Mouse (Mus musculus) kidney, adult 8-10 months (tissue): ENCODE measurements around the gene Sox5.

Source experiments
- DNase-seq, 2 experiments: peaks; one replicate each; pipeline ENCODE4 v3.0.0; 2022

Gene Sox5

DNA sequence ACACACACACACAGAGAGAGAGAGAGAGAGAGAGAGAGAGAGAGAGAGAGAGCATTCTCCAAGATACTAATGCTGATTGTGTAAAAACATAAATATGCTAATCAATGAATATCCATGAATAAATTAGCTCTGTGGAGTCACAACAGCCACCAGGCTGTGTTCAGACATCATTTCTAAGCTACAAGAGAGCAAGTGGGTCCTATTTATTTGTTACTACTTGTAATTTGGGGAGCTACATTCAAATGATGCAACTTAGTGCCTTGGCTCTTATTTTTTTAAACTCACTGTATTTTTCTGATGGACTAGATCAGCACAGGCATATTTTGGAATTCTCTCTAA, 877.1 kb downstream of the Sox5 start:
- no peak for DNase-seq

DNA sequence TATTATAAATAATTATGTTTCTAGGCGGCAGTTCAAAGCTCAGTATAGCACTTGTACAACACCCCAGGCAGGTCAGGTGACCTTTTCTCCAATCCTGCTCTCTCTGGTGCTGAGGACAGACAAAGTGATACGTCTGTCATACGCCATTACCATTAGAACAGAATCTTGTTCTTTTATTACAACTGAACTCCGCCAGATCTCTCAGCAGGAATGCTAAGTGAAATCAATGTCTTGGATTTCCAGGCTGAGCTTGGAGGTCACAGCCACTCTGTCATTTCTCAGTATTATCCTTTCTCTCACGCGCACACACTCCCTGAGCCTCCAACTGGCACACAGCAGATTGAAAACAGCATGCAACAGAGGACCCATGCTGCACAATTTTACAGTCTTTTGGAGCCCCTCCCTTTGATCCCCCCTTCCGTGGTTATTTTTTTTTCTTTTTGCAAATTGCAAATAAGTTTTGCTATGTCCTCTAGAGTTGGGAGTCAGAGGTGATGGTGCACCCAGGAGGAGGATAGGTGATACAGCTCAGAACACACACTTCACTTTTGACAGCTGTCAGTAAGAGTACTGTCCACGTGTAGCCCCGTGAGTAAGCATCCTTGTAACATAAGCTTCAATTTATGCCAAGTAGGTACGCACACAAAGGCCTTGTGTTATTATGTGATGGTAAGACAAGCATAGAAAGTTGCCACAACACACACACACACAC, 877.6 kb downstream of the Sox5 start:
- no peak for DNase-seq

DNA sequence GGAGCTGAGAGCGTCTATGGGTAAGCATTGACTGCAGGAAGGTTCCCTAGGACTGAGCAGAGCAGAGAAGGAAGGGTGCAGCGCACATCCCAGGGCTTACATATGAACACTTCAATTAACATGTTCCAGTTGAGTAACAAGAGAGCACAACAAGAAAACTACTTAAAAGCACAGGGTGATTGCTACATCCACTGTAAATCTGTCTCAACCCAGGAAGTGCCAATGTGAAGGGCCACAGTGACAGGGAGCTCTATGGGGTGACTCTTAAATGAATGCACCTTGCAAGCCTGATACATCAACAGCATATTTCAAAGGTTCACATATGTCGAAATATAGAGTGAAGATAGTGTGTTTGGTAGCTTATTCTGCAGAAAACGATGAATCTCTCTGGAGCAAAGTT, 880.9 kb downstream of the Sox5 start:
- DNase-seq = no peak

DNA sequence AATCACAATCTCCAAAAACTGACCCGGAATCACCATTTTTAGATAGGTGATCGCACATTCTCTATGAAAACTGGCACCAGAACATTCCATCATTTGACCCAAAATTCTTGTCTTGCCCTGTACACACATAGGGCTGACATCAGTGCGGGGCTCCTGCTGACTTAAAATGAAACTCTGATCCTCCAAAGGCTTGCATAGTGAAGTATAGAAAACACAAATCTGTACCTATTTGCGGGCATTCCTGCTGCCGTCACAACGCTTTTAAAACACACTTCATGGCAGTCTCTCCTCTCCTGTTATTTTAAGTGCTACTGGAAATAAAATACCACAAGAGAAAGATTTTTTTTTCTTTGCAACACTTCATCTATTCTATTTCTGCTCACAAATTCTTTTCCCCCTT, 886.7 kb downstream of the Sox5 start:
- no peak for DNase-seq

DNA sequence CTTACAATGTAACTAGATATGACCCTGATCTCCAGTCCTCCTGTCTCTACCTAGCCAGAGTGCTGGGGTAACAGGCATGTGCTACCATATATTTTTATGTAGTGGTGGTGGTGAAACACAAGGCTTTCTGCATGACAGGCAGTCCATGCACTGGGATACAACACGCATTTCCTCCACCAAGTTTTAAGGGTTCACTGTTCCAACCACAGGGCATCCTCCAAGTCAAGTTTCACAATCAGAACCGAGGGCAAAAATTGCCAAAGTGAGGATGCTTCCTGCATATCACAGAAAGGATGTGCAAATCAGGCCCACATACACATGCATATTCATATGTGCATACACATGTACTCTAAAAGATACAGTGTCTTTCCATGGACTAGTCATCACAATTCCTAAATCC, 888.9 kb downstream of the Sox5 start:
- DNase-seq = no peak

DNA sequence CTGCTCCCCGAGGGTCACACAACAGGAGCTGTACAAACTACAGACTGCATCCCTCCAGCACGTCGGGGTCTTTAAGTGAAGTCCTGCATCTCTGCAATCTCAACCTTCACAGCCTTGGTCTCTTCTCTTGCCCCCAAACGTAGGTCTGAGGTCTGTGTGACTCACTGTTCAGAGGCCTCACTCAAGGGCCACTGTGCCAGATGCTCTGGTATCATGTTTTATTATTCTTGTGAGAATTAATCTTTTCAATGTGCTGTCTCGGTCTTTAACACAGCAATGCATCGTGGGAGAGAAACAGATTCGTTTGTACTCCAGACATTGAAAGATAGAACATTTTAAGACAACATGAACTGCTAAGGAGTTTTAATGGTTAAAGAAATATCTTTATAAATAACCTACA, 893.2 kb downstream of the Sox5 start:
- no peak for DNase-seq

DNA sequence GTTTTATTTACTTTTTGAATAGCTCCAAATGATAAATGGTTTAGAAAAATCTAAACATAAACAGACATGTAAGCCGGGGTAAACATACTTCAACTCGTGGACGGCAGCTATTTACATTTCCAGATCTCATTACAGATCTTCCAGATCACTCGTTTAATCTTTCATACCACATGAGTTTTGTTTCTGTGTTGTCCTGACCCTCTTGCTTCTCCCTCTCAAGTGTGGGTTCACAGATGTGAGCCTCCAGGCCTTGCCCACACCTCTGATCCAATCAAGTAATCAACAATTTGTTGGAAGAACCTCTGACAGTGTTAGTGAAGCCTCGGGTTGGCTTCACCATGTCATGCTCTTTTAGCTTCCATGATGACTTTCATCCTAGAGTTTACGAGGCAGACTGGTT, 903.3 kb downstream of the Sox5 start:
- DNase-seq = no peak

DNA sequence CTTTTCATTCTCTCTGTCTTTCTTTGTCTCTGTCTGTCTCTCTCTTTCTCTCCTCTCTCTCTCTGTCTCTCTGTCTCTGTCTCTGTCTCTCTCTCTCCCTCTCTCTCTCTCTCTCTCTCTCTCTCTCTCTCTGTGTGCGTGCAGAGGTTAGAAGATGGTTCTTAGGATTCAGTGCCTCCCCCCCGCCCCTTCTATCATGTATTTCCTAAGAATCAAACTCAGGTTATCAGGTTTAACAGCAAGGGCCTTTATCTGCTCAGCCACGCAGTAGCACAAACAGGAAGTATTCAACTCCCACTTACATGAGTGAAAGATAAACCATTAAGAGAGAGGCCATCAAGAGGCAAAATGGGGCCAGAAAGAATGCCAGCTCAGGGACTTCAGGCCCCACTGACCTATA, 913.0 kb downstream of the Sox5 start:
- no peak for DNase-seq

DNA sequence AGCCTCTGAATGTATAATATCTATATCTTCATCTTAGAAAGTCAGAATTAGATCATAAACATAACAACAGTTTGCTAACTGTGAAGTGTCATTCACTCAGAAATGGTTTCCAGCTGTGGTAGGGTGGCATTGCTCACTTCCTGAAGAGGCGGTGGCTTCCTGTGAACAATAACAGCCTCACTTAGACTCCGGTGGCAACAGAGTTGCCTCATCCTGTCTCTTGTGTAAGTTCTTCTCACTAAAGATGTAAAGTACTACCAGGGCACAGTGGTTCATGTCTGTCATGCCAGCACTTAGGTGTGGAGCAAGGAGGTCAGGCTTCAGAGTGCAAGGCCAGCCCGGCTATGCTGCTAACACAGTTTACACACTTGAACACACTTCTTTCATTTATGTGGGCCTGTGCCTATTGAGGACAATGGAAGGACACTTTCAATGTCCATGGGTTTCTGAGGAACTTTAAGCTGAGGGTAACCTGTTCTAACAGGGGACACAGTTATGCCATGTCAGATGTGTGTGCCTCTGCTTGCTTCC, 913.6 kb downstream of the Sox5 start:
- no peak for DNase-seq

DNA sequence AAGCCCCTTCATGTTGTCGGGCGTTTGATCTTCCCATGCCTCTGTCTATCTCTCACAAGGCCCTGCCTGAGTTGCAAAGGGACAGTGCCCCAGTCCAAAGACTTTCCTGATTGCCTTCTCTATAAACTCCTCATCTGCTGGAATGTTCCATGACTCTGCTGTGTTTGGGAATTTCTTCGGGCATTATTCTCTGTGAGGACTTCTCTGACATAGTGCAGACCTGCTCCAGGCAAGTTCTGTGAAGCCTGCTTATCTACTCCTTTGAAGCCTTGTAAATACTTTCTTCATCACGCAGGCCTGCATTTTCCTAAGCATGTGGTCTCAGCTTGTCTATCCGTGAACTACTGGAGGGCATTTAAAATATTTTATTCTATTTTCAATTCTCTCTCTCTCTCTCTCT, 914.7 kb downstream of the Sox5 start:
- no peak for DNase-seq

DNA sequence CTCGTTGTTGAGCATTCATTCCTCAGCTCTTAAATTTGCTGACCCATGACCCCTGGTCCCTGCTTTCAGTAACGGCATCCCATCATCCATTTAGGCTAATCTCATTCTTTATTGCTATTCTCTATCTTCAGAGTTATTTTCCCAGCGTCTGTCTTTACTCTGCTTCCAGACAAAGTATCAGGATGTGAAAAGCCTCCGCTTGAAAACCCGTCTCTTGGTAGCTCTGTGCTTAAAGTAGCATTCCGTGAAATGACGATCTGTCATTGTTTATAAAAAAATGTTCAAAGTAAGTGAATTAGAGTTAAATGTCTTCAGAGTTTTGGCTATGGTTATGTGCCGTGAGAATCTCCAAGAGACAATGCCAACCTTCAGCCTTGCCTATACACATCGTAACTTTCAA, 915.2 kb downstream of the Sox5 start:
- no peak for DNase-seq

DNA sequence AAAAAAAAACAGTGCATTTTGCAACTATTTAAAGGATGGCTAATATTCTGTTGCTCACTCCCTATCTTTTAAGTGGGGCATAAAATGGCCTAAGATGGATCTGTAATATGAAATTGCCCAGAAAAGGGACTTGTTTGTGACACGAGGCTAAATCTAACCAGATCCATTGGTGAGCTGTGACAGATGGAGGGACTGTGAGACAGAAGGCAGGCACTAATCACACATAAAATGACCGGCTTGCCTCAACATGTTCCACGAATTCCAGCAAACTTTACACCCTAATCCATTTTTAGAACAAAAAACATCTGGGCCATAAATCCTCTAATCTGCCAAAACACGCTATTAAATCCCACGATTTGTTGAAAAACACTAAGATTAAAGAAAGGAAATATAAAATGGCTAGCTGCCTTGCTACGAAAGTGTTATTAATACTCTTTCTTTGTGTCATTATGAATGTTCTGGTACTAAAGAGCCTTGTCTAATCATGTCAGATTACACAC, 919.1 kb downstream of the Sox5 start:
- DNase-seq = no peak

DNA sequence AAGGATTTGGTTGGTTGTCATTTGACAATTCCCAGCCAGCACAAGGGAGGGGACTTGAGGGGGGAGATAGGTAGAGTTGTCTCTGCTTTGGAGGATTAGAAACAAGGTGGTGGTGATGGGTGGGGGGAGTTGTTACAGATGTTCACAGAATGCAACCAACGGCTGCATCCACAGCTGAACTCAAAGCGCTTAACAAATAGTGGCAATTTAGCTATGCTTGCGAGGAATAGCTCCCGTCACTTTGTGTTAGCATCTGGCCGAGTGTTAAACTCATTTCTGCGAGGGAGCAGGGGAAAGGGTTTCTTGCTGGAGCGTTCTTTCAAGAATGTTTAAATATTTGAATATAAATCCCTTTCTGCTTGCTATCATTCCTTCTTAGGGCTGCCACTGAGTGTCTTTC, 921.7 kb downstream of the Sox5 start:
- no peak for DNase-seq

DNA sequence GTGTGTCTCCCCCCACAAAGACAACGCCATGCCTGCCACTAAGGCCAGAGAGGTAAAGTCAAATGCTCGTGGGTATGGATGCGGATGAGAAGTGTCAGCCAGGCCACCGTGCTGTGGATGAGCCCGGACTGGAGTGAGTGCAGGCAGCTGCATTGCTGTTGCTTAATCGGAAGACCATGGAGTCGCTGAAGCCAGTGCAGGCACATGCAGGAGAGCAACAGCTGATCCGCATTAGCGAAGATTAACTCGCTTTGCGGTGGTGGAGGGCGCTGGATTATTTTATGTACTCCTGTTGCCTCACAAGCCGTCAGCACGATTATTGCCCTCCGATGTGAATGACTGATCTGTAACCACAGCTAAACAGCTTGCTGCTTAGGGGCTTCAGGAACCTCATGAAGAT, 922.2 kb downstream of the Sox5 start:
- no peak for DNase-seq

DNA sequence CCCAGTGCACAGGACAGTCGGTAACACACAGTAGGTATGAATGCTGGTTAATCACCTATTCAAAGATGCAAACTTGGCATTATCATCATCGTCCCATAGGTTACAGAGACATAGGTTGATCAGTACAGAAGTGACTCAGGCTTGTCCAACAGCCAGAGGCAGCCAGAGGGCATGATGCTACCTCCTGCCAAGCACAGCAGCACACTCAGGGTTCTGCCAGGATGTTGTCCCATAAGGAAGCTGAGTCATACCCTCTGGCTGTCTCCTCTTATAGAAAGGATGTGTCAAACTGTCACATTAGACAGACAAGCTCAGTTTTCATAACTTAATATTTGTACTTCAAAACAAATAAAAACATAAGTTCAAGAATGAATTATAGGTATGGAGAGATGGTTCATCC, 923.2 kb downstream of the Sox5 start:
- DNase-seq = no peak

DNA sequence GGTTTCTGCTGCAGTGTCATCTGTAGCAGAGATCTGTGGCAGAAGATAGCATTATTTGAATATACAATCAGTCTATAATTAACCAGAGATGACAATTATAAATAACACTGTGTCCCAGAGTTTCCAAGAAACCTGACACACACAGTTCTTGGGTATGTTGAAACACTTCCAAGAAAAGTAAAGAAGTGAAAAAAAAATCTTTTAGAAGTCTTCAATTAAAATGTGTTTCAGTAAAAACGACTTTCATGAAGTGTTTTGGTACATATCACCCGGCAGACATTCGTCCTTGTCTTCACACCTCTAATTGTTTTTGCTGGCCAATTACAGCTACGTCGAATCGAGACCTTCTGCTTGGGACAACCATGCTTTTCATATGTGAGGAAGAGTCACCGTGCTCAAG, 924.4 kb downstream of the Sox5 start:
- no peak for DNase-seq

DNA sequence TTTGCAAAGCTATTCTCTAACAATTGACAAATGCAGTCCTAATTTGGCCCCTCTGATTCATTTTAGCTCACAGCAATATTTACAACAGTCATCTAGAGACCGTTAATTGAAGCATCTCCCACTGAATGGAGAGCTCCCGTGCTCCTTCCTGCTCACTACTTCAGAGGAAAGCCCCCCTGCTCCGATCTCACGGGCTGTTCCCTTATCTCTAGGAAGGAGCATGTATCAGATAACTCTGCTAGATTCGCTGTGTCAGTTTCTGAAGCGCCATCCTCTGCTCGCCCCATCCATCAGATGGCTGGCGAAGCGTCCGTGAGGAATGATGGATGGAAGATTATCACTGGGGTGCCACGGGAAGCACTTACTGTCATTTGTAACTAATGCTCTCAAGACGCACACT, 926.4 kb downstream of the Sox5 start:
- DNase-seq = no peak

DNA sequence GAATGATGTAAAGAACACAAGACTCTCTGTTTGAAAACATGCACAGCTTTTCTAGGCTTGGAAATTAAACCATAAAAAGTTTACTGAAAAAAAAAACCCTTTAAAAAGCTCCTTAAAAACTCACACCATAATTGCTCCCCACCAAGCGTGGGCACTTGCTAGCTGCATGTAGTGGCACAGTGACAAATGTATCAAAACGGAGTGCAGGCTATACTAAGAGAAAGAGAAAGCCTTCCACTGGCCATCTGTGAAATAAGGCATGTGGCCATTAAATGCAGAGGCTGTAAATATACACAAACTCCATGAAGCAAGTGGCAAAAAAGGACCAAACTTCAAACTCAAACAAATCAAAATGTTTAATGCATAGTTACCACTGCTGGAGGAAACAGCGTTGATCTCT, 927.7 kb downstream of the Sox5 start:
- DNase-seq = no peak

DNA sequence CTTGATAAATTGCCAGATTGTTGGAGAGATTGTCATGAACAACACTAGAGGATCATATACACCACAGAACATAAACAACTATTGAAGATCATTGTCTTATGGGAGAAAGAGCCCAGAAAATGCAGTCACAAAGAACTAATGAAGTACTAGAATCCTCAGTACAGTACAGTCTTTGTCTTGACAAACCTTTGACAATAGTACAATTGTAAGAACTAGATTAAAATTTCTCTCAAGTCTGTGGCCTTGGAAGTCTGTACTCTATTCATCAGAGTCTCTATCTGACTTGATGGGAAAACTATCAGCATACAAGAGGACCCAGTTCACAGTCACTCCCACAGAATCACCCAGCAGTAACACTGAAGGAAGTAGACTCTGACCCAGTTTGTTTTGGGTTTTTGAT, 936.0 kb downstream of the Sox5 start:
- no peak for DNase-seq

DNA sequence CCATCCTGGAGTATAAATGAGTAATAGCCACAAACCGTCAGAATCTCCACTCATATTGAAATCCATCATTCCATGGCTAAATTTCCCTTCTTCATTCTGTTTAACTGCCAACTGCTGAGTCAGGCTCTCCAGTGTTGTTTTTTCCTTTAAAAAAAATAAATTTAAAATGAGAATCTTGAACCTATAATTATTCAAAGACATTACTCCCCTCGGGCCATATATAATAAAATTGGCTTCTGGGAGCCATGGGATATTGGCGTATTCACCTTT, 937.1 kb downstream of the Sox5 start:
- no peak for DNase-seq

DNA sequence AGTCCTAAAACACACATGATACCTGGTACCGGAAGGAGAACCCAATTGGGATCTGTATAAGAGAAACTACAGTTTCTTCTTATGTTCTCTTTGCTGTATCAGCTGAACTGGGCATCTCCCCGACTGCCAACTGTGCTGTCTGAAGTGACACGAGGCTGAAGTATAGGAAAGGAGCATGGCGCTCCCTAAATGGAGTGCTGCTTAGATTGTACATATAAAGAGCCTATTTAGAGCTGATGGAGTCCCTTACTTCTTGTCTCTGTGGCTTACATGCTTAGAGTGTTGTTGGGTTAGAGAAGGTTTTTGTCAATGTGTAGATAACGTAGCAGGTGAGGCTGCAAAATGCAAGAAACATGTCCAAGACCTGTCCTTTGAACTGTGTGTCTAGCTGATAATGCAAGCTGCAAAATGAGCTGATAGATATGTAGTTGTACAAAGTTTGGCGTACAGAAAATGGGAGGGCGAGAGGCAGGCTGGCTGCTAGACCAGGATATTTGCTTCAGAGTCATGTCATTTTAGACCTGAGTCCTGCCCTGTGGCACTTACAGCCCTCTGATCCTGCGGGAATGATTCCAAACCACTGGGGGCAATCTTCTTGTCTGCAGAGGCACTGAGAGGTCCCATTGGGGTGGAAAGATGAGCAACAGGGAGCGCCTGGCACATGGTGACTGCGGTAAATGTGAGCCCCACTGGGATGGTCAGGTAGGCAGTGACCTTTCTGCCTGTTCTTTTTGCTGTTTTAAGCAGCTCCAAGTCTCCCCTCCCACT, 937.7 kb downstream of the Sox5 start:
- DNase-seq = no peak

DNA sequence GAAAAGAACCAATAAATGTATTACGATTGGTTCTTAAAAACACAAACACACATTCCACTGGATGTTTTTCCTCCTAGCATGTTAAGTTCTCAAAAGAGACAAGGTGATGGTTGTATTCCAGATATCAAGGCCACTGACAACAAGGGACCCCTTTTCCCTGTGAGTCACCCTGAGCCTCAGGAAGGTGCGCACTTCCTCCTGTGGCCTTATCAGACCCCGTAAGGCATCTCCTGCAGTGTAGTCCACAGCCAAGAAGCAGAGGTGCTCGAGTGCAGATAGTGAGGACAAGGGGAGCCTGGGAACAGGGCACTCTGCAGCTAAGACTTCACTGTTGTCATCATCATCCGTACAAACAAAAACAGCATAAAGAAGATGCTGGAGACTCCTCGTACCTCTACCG, 939.8 kb downstream of the Sox5 start:
- no peak for DNase-seq

DNA sequence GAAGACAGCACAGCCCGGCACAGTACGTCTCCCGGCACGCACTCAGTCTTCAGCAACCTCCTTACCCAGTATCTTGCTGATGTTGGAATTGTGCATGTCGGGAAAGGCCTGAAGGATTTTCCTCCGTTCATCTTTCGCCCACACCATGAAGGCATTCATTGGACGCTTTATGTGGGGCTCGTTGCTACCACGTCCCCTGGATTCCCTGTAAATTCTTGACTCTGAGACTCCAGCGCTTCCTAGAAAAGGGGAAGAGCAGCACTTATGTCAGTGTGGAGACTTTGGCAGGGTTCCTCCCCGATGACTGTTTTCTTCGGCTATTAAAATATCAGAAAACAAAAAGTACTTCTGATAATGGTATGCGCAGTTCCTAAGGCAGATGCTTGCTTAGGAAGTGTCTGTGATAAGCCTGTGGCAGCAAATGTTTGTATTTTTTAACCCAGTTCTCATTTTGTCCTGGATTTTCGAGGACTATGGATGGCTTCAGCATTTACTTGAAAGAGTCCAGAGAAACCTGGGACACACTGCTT, 940.6 kb downstream of the Sox5 start:
- DNase-seq = no peak

DNA sequence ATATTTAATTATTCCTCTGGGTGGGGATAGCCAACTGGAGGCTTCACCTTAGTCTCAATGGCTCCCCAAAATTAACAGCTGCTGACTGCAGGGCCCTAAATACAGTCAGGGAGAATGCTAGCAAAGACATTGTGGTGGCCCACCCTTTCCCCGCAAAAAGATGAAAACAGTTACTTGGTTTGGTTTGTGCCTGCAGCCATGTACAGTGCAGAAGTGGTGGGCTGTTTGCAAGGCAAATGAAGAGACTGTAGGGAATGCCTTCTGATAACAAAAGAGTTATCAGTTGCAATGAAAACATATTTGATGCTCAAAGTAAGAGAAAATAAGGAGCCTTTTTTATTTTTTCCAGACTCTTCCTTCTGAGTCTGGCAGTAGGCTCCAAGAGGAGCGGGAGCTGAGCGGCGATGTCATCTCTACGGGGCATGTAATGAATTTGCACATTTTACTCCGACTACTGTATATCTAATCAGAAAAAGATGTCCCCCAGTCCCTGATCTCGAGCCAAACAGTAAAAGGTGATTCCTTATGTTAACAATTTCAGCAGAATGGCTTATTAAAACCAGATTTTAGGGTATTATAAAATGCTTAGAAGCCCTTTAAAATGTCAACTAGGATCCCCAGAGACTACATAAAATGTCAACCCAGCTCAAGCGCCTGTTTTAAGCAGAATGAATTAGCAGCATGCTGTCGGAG, 943.2 kb downstream of the Sox5 start:
- no peak for DNase-seq
